Mouse (Mus musculus): ENCODE data around the gene Keg1. TPM values are rescaled to one million over a fixed set of nuclear protein-coding genes. Genes with fewer than 3 reads are reported as not detected.
"Not testable (repeated sequence)": the region's sequence is repeated elsewhere in the genome, so short reads cannot be mapped to it uniquely, and the experiment has no call there.

Gene Keg1
- polyA plus RNA-seq, 1 experiment from 2014 or later, result not detected

DNA sequence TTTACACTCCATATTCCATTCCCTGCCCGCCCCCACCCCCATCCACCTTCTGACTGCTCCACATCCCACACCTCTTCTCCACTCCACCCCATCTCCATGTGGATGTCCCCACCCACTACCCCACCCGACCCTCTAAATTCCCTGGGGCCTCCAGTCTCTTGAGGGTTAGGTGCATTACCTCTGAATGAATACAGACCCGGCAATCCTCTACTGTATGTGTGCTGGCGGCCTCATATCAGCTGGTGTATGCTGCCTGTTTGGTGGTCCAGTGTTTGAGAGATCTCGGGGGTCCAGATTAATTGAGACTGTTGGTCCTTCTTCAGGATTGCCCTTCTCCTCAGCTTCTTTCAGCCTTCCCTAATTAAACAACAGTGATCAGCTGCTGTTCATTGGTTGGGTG lies 25.3 kb downstream of the Keg1 start:
- H3K36me3 ChIP-seq (replicated peaks); H3K4me2 ChIP-seq; H3K9me3 ChIP-seq; H3K4me1 ChIP-seq; H3K9ac ChIP-seq; H3K27me3 ChIP-seq; H3K27ac ChIP-seq; H3K4me3 ChIP-seq (replicated peaks); ATAC-seq (ENCODE audit: low FRiP score): not testable (repeated sequence)
- 96% methylated on average over 5 of the region's 5 CpGs for WGBS

- 94% methylated on average over 7 of the region's 7 CpGs for WGBS
- ATAC-seq (ENCODE audit: low FRiP score); H3K9me3 ChIP-seq; H3K9ac ChIP-seq; H3K4me2 ChIP-seq; H3K36me3 ChIP-seq (replicated peaks); H3K4me1 ChIP-seq; H3K27ac ChIP-seq; H3K27me3 ChIP-seq; H3K4me3 ChIP-seq (replicated peaks): not testable (repeated sequence)
These were observed 26.0 kb downstream of the Keg1 start for GRCm38 (mm10) chr19:12721596-12721995.

GRCm38 (mm10) chr19:12722308-12722707 lies 26.7 kb downstream of the Keg1 start:
- H3K4me3 ChIP-seq (replicated peaks), result no peak overlapping the region
- no peaks in the 10 kb centered on the region for H3K4me1 ChIP-seq
- H3K27me3 ChIP-seq, result no peaks in the 10 kb centered on the region
- ATAC-seq (ENCODE audit: low FRiP score), result no peak
- H3K9me3 ChIP-seq, result no peaks in the 10 kb centered on the region
- no peak overlapping the region for H3K9ac ChIP-seq
- 83% methylated on average over 2 of the region's 3 CpGs for WGBS
- H3K27ac ChIP-seq, result no peak overlapping the region
- no peak overlapping the region for H3K4me2 ChIP-seq
- no peaks in the 10 kb centered on the region for H3K36me3 ChIP-seq (replicated peaks)

- no peaks in the 10 kb centered on the region for H3K4me1 ChIP-seq
- no peak overlapping the region for H3K9ac ChIP-seq
- H3K9me3 ChIP-seq, result no peaks in the 10 kb centered on the region
- 71% methylated on average over 1 of the region's 1 CpGs for WGBS
- H3K4me3 ChIP-seq (replicated peaks), result no peak overlapping the region
- no peaks in the 10 kb centered on the region for H3K27me3 ChIP-seq
- H3K27ac ChIP-seq, result no peak overlapping the region
- ATAC-seq (ENCODE audit: low FRiP score), result no peak
- no peak overlapping the region for H3K4me2 ChIP-seq
- H3K36me3 ChIP-seq (replicated peaks), result no peaks in the 10 kb centered on the region
These were observed 30.3 kb downstream of the Keg1 start for GRCm38 (mm10) chr19:12725851-12726250.

- WGBS, result 52% methylated on average over 1 of the region's 1 CpGs
- Histone ChIP-seq H3K27ac (no peak overlapping the region), H3K9me3 (no peaks in the 10 kb centered on the region), H3K27me3 (no peaks in the 10 kb centered on the region), H3K4me2 (no peak overlapping the region), H3K4me1 (no peaks in the 10 kb centered on the region), H3K4me3 (replicated peaks) (no peak overlapping the region), H3K9ac (no peak overlapping the region), H3K36me3 (replicated peaks) (no peaks in the 10 kb centered on the region)
- no peak for ATAC-seq (ENCODE audit: low FRiP score)
These were observed 35.5 kb downstream of the Keg1 start for GRCm38 (mm10) chr19:12731036-12731435.

DNA sequence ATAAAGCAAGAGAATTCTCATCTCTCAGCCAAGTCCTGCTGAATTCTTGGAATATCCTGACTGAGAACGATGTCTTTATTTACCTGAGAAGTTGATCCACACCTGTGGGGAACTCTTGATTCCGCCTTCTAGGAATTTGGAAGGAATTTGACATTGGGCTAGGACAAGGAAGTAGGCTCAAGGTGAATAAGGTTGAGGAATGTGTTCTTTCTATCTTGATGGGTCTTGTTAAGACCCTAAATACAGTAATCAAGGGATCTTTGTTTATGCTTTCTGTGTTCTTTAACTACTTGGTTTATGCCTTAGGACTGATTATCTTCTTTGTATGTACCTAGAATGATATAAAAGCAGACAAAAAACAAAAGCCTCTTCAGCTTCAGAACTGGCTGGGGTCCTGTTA lies 36.4 kb downstream of the Keg1 start:
- Histone ChIP-seq H3K9ac (no peak overlapping the region), H3K36me3 (replicated peaks) (no peaks in the 10 kb centered on the region), H3K9me3 (no peaks in the 10 kb centered on the region), H3K27ac (no peak overlapping the region), H3K4me3 (replicated peaks) (no peak overlapping the region), H3K4me2 (no peak overlapping the region), H3K27me3 (no peaks in the 10 kb centered on the region), H3K4me1 (no peaks in the 10 kb centered on the region)
- 85% methylated on average over 2 of the region's 2 CpGs for WGBS
- ATAC-seq (ENCODE audit: low FRiP score), result no peak

GRCm38 (mm10) chr19:12756286-12756685 lies 60.7 kb downstream of the Keg1 start:
- H3K4me1 ChIP-seq, result no peaks in the 10 kb centered on the region
- ATAC-seq (ENCODE audit: low FRiP score), result no peak
- H3K4me3 ChIP-seq (replicated peaks), result no peak overlapping the region
- H3K27ac ChIP-seq, result no peak overlapping the region
- WGBS, result 76% methylated on average over 3 of the region's 3 CpGs
- 0 out of 2 replicates have a peak, but pooled peaks cover 3% of the 10 kb centered on the region for H3K36me3 ChIP-seq (replicated peaks)
- H3K9ac ChIP-seq, result no peak overlapping the region
- H3K9me3 ChIP-seq, result no peaks in the 10 kb centered on the region
- no peak overlapping the region for H3K4me2 ChIP-seq
- no peaks in the 10 kb centered on the region for H3K27me3 ChIP-seq

GRCm38 (mm10) chr19:12758936-12759478 lies 63.4 kb downstream of the Keg1 start:
- ATAC-seq (ENCODE audit: low FRiP score), result no peak
- H3K4me3 ChIP-seq (replicated peaks), result no peak overlapping the region

GRCm38 (mm10) chr19:12759656-12760055 lies 64.1 kb downstream of the Keg1 start:
- no peak overlapping the region for H3K4me2 ChIP-seq
- no peaks in the 10 kb centered on the region for H3K27me3 ChIP-seq
- no peak overlapping the region for H3K4me3 ChIP-seq (replicated peaks)
- peaks cover 24% of the 10 kb centered on the region for H3K36me3 ChIP-seq (replicated peaks)
- H3K27ac ChIP-seq, result no peak overlapping the region
- H3K9ac ChIP-seq, result no peak overlapping the region
- no peak for ATAC-seq (ENCODE audit: low FRiP score)
- H3K4me1 ChIP-seq, result no peaks in the 10 kb centered on the region
- 55% methylated on average over 2 of the region's 2 CpGs for WGBS
- H3K9me3 ChIP-seq, result no peaks in the 10 kb centered on the region

More at GRCm38 (mm10) chr19:12758936-12759478, 63.4 kb downstream of the Keg1 start:
- Histone ChIP-seq H3K4me2 (no peak overlapping the region), H3K36me3 (replicated peaks) (peaks cover 19% of the 10 kb centered on the region), H3K27ac (no peak overlapping the region), H3K9ac (no peak overlapping the region), H3K4me1 (no peaks in the 10 kb centered on the region), H3K27me3 (no peaks in the 10 kb centered on the region), H3K9me3 (no peaks in the 10 kb centered on the region)
- 82% methylated on average over 1 of the region's 1 CpGs for WGBS

- no peak overlapping the region for H3K9ac ChIP-seq
- 66% methylated on average over 2 of the region's 2 CpGs for WGBS
- ATAC-seq (ENCODE audit: low FRiP score), result no peak
- no peak overlapping the region for H3K4me2 ChIP-seq
- H3K4me3 ChIP-seq (replicated peaks), result no peak overlapping the region
- H3K9me3 ChIP-seq, result no peaks in the 10 kb centered on the region
- no peaks in the 10 kb centered on the region for H3K27me3 ChIP-seq
- H3K27ac ChIP-seq, result no peak overlapping the region
- H3K36me3 ChIP-seq (replicated peaks), result peaks cover 31% of the 10 kb centered on the region
- 0 out of 2 replicates have a peak, but pooled peaks cover 4% of the 10 kb centered on the region for H3K4me1 ChIP-seq
These were observed 66.9 kb downstream of the Keg1 start for GRCm38 (mm10) chr19:12762212-12763130.

DNA sequence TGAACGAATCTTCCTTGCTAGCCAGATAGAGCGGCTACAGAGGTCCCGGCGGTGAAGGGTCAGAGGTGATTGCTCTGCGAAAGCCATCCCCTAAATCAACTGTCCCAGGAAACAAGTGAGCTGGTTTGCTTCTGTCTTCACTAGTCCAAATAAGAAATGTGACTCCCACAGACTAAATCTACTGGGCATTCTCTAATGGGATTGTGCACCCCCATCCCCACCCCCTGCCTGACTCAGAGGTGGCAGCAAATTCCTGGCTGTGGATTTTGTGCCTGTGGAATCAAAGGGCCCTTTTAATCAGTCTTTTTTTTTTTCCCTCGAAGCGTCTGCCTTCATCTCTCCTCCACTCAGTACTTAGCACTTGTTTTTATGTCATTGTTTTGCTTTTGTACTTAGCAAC lies 69.7 kb downstream of the Keg1 start, which contains the start of gene Cntf:
Gene Cntf (minus strand): TSS at position 325 of the 400 bp plus-strand sequence.
- no peak within 1 kb of the TSS for H3K9ac ChIP-seq
- WGBS, result 45% methylated on average over 7 of the region's 7 CpGs
- H3K27me3 ChIP-seq, result no peaks in the 10 kb centered on the region
- ATAC-seq (ENCODE audit: low FRiP score), result no peak
- no peak within 1 kb of the TSS for H3K4me2 ChIP-seq
- no peak within 1 kb of the TSS for H3K4me3 ChIP-seq (replicated peaks)
- H3K9me3 ChIP-seq, result no peaks in the 10 kb centered on the region
- H3K4me1 ChIP-seq, result 0 out of 2 replicates have a peak, but pooled peaks cover 4% of the 10 kb centered on the region
- no peak within 1 kb of the TSS for H3K27ac ChIP-seq
- peaks cover 58% of the 10 kb centered on the region for H3K36me3 ChIP-seq (replicated peaks)
